Mouse (Mus musculus): ENCODE measurements around the gene Pign. TPM values are rescaled to one million over a fixed set of nuclear protein-coding genes. Genes with fewer than 3 reads are reported as not detected.

Gene Pign
- total RNA-seq, 2 experiments from 2014 or later: 15.2 to 18.8 TPM

DNA sequence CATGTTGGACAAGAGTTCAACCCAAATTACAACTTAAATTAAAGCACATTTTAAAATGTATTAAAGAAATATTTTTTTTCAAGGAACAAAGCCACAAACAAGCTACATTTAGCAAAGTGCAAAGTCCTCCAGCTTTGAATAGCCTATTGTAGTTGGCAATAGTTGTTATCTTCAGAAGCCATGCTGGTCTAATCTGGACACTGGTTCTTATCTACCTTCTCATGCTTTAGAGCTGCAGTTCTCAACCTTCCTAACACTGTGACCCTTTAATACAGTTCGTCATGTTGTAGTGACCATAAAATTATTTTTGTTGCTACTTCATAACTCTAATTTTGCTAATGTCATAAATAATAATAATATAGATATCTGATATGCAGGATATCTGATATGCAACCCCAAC lies 99.2 kb downstream of the Pign start:
- DNase-seq (ENCODE audit: low spot score in 2 of 2): no peak

DNA sequence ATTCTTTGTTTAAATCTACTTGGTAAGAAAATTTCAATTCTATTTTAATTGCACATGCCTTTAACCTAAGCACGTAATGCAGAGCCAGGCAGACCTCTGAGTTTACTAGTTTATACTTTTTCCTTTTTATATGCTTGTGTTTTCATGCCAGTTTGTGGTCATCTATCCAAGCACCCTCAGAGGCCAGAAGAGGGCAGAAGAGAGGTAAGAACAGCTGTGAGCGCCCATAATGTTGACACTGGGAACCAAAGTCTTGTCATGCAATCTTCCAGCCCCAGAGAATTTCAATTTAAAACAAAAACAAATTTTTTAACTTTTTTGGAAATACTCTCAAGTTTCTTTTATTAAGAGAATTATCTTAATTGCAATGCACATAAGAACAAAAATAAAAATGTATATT lies 99.7 kb downstream of the Pign start:
- no peak for DNase-seq (ENCODE audit: low spot score in 2 of 2)

DNA sequence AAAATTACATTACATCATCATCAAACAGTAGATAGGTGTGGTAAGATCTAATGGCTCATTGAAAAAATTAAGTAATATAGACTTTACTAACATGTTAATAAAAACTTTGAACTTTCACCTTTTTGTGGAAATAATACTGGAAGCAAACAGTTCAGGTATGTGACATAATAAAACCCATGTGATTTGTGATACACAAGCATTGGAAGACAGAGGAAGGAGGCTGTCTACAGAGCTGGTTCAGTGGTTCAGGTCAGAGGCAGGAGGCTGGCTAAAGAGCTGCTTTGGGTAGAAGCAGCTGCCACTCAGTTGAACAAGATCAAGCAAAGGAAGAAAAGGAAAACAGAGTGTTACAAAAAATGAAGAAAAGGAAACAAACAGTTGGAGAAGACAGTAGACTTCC lies 107.4 kb downstream of the Pign start:
- no peak for DNase-seq (ENCODE audit: low spot score in 2 of 2)

DNA sequence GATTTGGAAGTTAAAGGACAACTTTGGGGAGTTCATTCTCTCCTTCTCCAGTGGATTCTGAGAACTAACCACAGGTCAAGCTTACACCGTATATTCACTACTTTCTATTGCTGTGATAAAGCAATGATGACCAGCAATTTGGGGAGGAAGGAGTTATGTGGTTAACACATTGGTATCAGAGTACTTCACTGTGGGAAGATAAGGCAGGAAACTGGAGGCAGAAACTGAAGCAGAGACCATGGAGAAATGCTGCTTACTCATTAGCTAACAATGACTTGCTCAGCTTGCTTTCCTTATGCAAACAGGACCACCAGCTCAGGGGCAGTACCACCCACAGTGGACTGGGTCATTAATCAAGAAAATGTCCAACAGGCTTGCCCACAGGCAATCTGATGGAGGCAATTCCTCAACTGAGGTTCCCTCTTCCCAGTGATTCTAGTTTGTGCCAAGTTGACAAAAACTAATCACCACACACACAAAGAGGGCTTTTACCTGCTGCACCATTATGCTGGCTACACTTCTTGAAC lies 108.2 kb downstream of the Pign start:
- no peak for DNase-seq (ENCODE audit: low spot score in 2 of 2)

DNA sequence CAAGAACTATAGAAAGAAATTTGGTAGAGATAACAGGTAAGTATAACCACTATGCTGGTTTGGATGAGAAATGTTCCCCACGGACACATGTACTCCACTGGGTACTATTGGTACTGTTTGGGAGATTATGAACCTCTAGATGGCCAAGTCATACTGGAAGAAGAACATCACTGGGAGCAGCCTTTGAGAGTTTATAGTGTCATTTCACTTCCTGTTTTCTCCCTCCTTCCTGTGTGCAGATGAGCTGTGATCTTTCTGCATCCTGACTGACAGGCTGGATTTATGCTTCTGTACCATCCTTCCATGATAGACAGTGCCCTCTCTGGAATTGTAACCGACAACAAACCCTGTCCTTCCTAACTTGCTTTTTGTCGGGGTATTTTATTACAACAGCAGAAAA lies 110.3 kb downstream of the Pign start:
- no peak for DNase-seq (ENCODE audit: low spot score in 2 of 2)

DNA sequence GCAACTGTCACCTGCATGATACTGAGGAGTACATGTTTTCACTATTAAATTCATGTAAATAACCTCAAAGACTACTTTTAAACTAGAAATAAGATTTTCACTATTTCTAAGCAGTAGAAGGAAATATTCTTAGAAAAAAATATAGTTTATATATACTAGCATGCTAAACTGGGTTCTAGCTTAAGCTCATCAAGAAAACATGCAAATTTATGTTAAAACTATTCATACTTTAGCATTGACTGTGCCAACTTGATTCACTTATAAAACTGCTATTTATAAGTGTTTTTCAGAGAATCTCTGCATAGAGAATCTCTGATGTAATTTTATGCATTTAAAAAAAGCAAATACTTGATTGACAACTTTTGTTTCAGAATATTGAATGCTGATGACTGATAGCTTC lies 113.3 kb downstream of the Pign start:
- DNase-seq (ENCODE audit: low spot score in 2 of 2): no peak

DNA sequence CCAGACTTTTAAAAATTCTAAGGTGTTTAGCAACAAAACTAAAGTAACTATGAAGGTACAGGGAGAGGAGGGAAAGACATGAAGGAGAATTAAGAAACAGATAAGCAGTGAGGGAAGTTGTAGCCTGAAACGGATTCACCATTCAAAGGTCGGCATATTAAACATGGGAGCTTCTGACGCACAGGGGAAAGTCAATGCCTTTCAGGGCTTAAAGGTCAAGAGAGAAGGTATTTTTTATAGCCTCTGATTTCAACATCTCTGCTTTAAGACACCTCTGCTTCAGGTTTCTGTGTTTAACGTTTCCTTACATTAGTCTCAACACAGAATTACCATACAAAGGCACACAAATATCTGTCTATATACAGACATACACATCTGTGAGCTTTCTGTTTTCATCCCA lies 113.8 kb downstream of the Pign start:
- no peak for DNase-seq (ENCODE audit: low spot score in 2 of 2)

DNA sequence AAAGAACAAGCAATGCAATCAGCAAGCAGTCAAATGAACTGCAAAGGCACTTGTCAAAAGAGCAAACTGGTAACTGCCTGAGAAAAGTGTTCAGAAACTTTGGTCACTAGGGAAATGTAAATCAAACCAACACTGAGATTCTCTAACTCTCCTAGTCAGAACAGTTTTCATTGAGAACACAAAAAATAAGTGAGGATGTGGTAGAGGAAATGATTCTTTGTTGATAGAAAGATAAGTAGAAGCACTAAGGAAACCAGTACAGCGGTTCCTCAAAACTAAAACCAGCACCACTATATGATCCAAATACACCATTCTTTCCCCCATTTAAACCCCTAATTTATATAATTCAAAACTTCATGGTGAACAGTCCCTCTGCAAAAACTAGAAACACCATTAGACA lies 120.4 kb downstream of the Pign start:
- no peak for DNase-seq (ENCODE audit: low spot score in 2 of 2)

DNA sequence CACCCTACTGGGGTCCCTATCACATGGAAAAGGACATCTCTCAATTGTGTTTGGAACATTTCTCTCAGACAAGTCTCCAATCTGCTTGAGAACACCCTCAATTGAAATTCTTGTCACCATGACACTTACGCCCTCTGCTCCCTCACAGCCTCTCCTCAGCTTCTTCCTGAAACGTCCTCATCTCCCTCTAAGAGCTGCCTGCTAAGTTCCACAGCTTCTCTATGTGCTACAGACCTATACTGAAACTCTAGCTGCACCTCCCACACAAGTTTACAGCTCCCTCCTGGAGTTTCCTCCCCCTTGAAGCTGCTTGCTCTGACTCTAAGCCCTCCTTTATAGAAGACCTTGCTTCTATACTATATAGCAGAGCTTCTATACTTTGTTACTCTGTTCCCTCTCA lies 139.7 kb downstream of the Pign start:
- DNase-seq (ENCODE audit: low spot score in 2 of 2): no peak

DNA sequence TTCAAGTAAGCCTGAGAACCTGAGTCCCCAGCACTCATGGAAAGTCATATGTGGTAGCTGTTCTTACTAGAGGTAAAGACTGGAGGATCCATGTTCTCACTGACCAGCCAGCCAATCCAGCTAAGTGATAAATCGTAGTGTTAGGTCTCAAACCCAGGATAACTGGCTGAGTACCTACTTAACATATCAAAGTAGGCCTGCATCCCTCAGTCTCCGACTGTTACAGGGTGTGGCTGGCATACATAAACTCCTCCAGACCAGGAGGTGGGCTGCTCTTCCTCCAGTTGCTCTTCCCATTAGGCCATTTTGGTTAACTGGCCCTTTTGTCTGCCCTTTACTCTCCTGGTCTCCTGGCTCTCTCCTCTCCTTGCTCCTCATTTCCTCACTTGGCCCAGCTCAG lies 141.2 kb downstream of the Pign start:
- DNase-seq (ENCODE audit: low spot score in 2 of 2): no peak

DNA sequence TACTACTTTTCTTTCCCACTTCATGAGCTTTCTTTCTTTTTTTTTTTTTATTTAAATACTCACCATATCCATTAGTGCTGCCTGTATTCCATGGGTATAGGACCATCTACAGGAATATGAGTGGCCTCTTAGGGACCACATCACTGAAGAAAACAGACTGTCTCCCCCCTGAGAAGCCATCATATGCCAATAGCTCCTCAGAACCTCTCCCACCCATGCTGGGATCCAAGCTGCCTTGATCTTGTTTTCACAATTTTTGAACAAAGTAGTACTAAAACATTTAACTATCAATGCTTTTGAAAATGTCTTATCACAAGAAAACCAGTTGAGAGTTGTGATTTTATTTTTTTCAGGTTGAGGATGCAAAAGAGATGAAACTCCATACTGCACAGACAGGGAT lies 145.4 kb downstream of the Pign start:
- no peak for DNase-seq (ENCODE audit: low spot score in 2 of 2)

DNA sequence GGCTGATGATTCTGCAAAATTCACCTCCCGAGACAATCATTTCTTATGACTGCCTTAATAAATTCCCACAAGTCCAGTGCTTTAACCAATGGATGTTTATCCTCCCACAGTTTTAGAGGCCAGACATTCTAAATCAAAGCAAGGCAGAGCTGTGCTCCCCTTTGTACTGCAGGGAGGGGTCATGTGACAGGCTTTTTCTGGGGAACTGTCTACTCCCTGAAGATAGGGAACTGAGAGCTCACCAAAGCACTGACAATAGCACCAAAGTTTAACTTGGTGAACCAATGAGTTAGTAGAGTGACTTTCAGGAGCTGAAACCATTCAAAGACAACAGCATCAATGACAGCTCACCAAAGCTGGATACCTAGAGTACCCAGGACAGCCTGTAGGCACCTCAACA lies 156.4 kb downstream of the Pign start:
- no peak for DNase-seq (ENCODE audit: low spot score in 2 of 2)

DNA sequence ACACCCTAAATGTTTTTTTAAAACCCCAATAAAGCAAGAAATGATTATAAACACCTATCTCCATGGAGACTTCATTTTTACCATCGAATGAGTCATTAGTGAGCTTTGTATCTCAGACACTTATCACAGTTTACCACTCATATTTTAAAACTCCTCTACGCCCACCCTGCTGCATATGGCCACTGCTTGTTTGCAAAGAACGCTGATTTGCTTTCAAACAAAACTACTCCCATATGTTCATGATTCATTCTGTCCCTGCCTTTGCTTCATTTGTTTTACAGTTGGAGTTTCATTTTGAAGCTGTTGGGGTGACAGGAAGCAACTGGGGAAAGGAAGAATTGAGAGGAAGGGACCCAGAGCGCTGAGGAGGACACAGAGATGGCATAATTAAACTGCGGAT lies 170.9 kb downstream of the Pign start:
- DNase-seq (ENCODE audit: low spot score in 2 of 2): peak; percentile 53 to 79

DNA sequence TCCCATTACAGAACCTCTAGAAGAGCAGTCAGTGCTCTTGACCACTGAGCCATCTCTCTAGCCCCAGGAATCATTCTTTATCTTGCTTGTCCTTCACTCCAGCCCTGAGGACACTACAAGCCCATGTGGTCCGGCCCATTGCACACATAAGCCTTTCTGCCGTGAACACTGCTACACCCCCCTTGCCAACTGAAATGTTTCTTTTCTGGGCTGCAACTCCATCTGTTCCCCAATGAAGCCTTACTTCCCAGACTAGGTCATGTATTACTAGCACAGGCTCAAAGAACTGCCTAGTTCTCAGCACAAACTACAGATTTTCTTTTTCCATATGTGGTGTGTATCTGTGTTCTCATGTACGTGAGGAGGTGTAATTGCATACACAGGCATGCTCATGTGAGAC lies 174.0 kb downstream of the Pign start:
- no peak for DNase-seq (ENCODE audit: low spot score in 2 of 2)

DNA sequence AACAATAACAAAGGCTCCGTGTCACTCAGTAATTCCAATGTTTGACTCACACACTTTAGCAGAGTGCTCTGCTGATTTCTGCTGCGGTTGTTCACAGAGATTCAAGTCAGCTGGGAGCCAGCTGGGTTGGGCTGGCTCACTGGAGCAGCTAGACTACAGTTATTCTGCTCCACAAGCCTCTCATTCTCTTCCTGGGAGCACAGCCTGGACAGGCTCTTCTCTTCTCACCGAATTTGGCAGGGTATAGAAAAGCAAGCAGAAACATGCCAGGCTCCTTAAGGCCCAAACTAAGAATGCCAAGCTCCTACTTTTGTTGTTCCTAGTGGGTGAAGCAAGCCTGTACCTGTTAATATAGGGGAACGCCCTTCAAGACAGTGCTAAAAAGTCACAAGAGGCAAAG lies 176.4 kb downstream of the Pign start:
- DNase-seq (ENCODE audit: low spot score in 2 of 2): no peak

Small RNAs within 50 kb of the gene (microRNA-seq; reads per million reads assigned to microRNA genes)
- gene Gm22426: 0 reads per million in 2 experiments

Other genes with a start within 250 kb of the Pign start
- 10 to 100 TPM; 91.2 to 91.5 TPM for gene Relch, start 184 bp upstream of the Pign start, total RNA-seq (2021)
- 1 to 10 TPM; 1.8 to 2.3 TPM for gene Tnfrsf11a, start 117.0 kb upstream of the Pign start, total RNA-seq (2021)